ENCODE assay signal across 8 mouse cellular contexts in genomic region chr15:11966367-11966766, GRCm38 (mm10). TPM values are rescaled to one million over a fixed set of nuclear protein-coding genes. Genes with fewer than 3 reads are reported as not detected.
A peak's percentile ranks its signal among the peaks of the same experiment; 100 is the strongest.
DNase-seq lines count a peak whose midpoint lies in the region; ATAC-seq lines count a peak whose summit lies in the region.

No protein-coding gene starts in this region.

- 0 out of 2 replicates have a peak, but pooled peaks cover 6% of the 10 kb centered on the region for H3K9me3 ChIP-seq in heart, embryonic 12.5 days (replicated peaks)
- no peaks in the 10 kb centered on the region for H3K9me3 ChIP-seq in heart, embryonic 10.5 days

- H3K9ac ChIP-seq in heart, embryonic 12.5 days: no peak overlapping the region

- no peaks in the 10 kb centered on the region for H3K36me3 ChIP-seq in heart, embryonic 12.5 days
- H3K36me3 ChIP-seq in heart, embryonic 10.5 days: no peaks in the 10 kb centered on the region

- no peaks in the 10 kb centered on the region for H3K4me1 ChIP-seq in heart, embryonic 12.5 days (replicated peaks)
- H3K4me1 ChIP-seq in heart, embryonic 10.5 days: no peaks in the 10 kb centered on the region

- 10% methylated on average over 4 of the region's 4 CpGs for WGBS in heart, embryonic 12.5 days
- WGBS in heart, embryonic 10.5 days: 14% methylated on average over 4 of the region's 4 CpGs

- DNase-seq in heart, adult 18-20 months: peak; percentile 21 to 83
- peak; percentile 43 to 68 for DNase-seq in right cerebral cortex, adult 2 months (ENCODE audit: low spot score in 2 of 2)
- no peak for DNase-seq in right cerebral cortex, postnatal 25 days
- DNase-seq in adipocyte (ENCODE audit: low spot score): peak; percentile 77
- DNase-seq in heart, embryonic 10.5 days (ENCODE audit: low spot score): peak; percentile 60

- H3K27ac ChIP-seq in heart, embryonic 12.5 days (ENCODE audit: poor library complexity, severe bottlenecking): no peak overlapping the region
- H3K27ac ChIP-seq in heart, embryonic 10.5 days: no peak overlapping the region

- no peaks in the 10 kb centered on the region for H3K27me3 ChIP-seq in heart, embryonic 12.5 days (replicated peaks)
- H3K27me3 ChIP-seq in heart, embryonic 10.5 days (ENCODE audit: insufficient read depth, poor library complexity, severe bottlenecking): no peaks in the 10 kb centered on the region

- ATAC-seq in heart, embryonic 12.5 days (ENCODE audit: insufficient number of reproducible peaks, low FRiP score): no peak
- ATAC-seq in megakaryocyte, adult 5-6 weeks (ENCODE audit: poor library complexity, severe bottlenecking): peak; percentile 60; the same call in 1 of the 2 replicates
- no peak for ATAC-seq in erythroid progenitor cell, adult 5-6 weeks (replicated peaks; ENCODE audit: low FRiP score, poor library complexity, severe bottlenecking)

- H3K4me2 ChIP-seq in heart, embryonic 12.5 days: no peak overlapping the region

- H3K4me3 ChIP-seq in heart, embryonic 12.5 days: no peak overlapping the region
- no peak overlapping the region for H3K4me3 ChIP-seq in heart, embryonic 10.5 days

RNA-seq across cellular contexts. Expression of gene Sub1, which starts 30.4 kb away (rescaled TPM):
- total RNA-seq in heart, adult 18-20 months (2021): 10 to 100 TPM; 85.1 to 87.2 TPM
- polyA plus RNA-seq in heart, embryonic 12.5 days (2016; fragmentation: Nextera tagmentation; extraction: Ambion mirVana): 596 and 625 TPM in 2 replicates
- 627 and 739 TPM in 2 replicates for polyA plus RNA-seq in heart, embryonic 10.5 days (2016; fragmentation: Nextera tagmentation; extraction: Ambion mirVana)
- 639 and 700 TPM in 2 replicates for total RNA-seq in megakaryocyte, adult 5-6 weeks (2015)
- total RNA-seq in megakaryocyte, adult 5-6 weeks (2017): 625 and 748 TPM in 2 replicates
- total RNA-seq in erythroid progenitor cell, adult 5-6 weeks (2015; ENCODE audit: low replicate concordance): 76.7 and 154 TPM in 2 replicates
- 68.7 and 159 TPM in 2 replicates for total RNA-seq in erythroid progenitor cell, adult 5-6 weeks (2017; ENCODE audit: low replicate concordance)

RNA-seq across cellular contexts. Expression of gene Npr3, which starts 59.3 kb away (rescaled TPM):
- total RNA-seq in heart, adult 18-20 months (2021): 10 to 100 TPM; 25.9 to 35.1 TPM
- polyA plus RNA-seq in heart, embryonic 12.5 days (2016; fragmentation: Nextera tagmentation; extraction: Ambion mirVana): 16.4 and 17.6 TPM in 2 replicates
- 12.0 and 14.8 TPM in 2 replicates for polyA plus RNA-seq in heart, embryonic 10.5 days (2016; fragmentation: Nextera tagmentation; extraction: Ambion mirVana)
- not detected in 2 replicates for total RNA-seq in megakaryocyte, adult 5-6 weeks (2015)
- not detected in 2 replicates for total RNA-seq in megakaryocyte, adult 5-6 weeks (2017)
- total RNA-seq in erythroid progenitor cell, adult 5-6 weeks (2015; ENCODE audit: low replicate concordance): not detected in 2 replicates
- not detected in 2 replicates for total RNA-seq in erythroid progenitor cell, adult 5-6 weeks (2017; ENCODE audit: low replicate concordance)

Comparison
In these comparisons a context has a peak if more than half of its experiments do, and no peak if none do; other contexts are left out.
1. RNA of gene Npr3, which starts 59.3 kb away (total RNA-seq): 25.9 to 35.1 TPM in heart, adult 18-20 months; not detected in megakaryocyte, adult 5-6 weeks and not detected in erythroid progenitor cell, adult 5-6 weeks; every median in the first group is over 10 times any median in the second.